Mouse (Mus musculus) myocyte (in vitro differentiated cells): Measurements from ENCODE around the gene Cryaa. TPM values are rescaled to one million over a fixed set of nuclear protein-coding genes. Genes with fewer than 3 reads are reported as not detected.
A peak's percentile ranks its signal among the peaks of the same experiment; 100 is the strongest.

Source experiments
- H3K27me3 ChIP-seq: one replicate; pipeline ENCODE4 v1.6.1; 2011; ENCODE audit not compliant: control insufficient read depth, insufficient read depth, insufficient read length
- H3K36me3 ChIP-seq: one replicate; pipeline ENCODE4 v1.6.1; 2011; ENCODE audit not compliant: control insufficient read depth, insufficient read depth
- H3K4me2 ChIP-seq: one replicate; pipeline ENCODE4 v1.6.1; 2011; ENCODE audit warnings: low read depth, control low read depth
- H3K4me3 ChIP-seq: one replicate; pipeline ENCODE4 v1.5.1; 2011; ENCODE audit warnings: mild to moderate bottlenecking, control low read depth, moderate library complexity
- H3K79me2 ChIP-seq: one replicate; pipeline ENCODE4 v1.6.1; 2011; ENCODE audit not compliant: control insufficient read depth, insufficient read depth
- H3ac ChIP-seq: one replicate; pipeline ENCODE4 v1.6.1; 2011; ENCODE audit not compliant: control insufficient read depth, insufficient read length
- CEBPB ChIP-seq: IDR thresholded peaks from 2 replicates; pipeline ENCODE4 v1.6.1; 2011; ENCODE audit warnings: mild to moderate bottlenecking, moderate library complexity; ENCODE audit not compliant: poor library complexity, insufficient read depth, severe bottlenecking
- E2F4 ChIP-seq: IDR thresholded peaks from one replicate; pipeline ENCODE4 v1.6.1; 2011; ENCODE audit warnings: mild to moderate bottlenecking, control low read depth, moderate library complexity; ENCODE audit not compliant: insufficient read depth
- MAX ChIP-seq: IDR thresholded peaks from one replicate; pipeline ENCODE4 v1.6.1; 2011; ENCODE audit warnings: low read depth, mild to moderate bottlenecking, control low read depth
- MYOD1 ChIP-seq, 3 experiments: IDR thresholded peaks; one replicate each; pipeline ENCODE4 v1.6.1; 2011; ENCODE audit warnings: control low read depth in 2 of 3, low read depth in 2 of 3, mild to moderate bottlenecking in 2 of 3, moderate library complexity in 1 of 3; ENCODE audit not compliant: insufficient read length in 2 of 3, control insufficient read depth in 1 of 3
- MYOG ChIP-seq, 3 experiments: IDR thresholded peaks; one replicate each; pipeline ENCODE4 v1.6.1; 2011; ENCODE audit warnings: control low read depth in 2 of 3, low read depth in 2 of 3, mild to moderate bottlenecking in 2 of 3; ENCODE audit not compliant: insufficient read length in 2 of 3, control insufficient read depth in 1 of 3, insufficient read depth in 1 of 3
- POLR2A ChIP-seq: IDR thresholded peaks from one replicate; pipeline ENCODE4 v1.6.1; 2011; ENCODE audit warnings: low read depth, mild to moderate bottlenecking, control low read depth, moderate library complexity; ENCODE audit not compliant: insufficient read length
- POLR2AphosphoS2 ChIP-seq: IDR thresholded peaks from one replicate; pipeline ENCODE4 v1.6.1; 2011; ENCODE audit warnings: low read depth, control low read depth; ENCODE audit not compliant: insufficient read length
- REST ChIP-seq: IDR thresholded peaks from one replicate; pipeline ENCODE4 v1.6.1; 2011; ENCODE audit warnings: mild to moderate bottlenecking, control low read depth, moderate library complexity; ENCODE audit not compliant: insufficient read depth, insufficient read length
- SRF ChIP-seq: IDR thresholded peaks from one replicate; pipeline ENCODE4 v1.6.1; 2011; ENCODE audit warnings: low read depth; ENCODE audit not compliant: control insufficient read depth, insufficient read length
- TCF12 ChIP-seq: IDR thresholded peaks from one replicate; pipeline ENCODE4 v1.6.1; 2011; ENCODE audit warnings: mild to moderate bottlenecking, control low read depth; ENCODE audit not compliant: poor library complexity, insufficient read depth, severe bottlenecking
- TCF3 ChIP-seq: IDR thresholded peaks from one replicate; pipeline ENCODE4 v1.6.1; 2011; ENCODE audit warnings: low read depth, control low read depth; ENCODE audit not compliant: insufficient read length
- USF1 ChIP-seq: IDR thresholded peaks from one replicate; pipeline ENCODE4 v1.6.1; 2011; ENCODE audit warnings: low read depth, mild to moderate bottlenecking, control low read depth, moderate library complexity
- polyA plus RNA-seq: library from polyadenylated mRNA; unstranded; fragments of >200 nt; fragmentation: generic; extraction: Trizol; gene quantifications from one replicate; pipeline ENCODE4 v1.2.1, GENCODE M21; 2012; ENCODE audit warnings: missing spikeins

The Cryaa gene
- polyA plus RNA-seq, 1 experiment = not detected

DNA sequence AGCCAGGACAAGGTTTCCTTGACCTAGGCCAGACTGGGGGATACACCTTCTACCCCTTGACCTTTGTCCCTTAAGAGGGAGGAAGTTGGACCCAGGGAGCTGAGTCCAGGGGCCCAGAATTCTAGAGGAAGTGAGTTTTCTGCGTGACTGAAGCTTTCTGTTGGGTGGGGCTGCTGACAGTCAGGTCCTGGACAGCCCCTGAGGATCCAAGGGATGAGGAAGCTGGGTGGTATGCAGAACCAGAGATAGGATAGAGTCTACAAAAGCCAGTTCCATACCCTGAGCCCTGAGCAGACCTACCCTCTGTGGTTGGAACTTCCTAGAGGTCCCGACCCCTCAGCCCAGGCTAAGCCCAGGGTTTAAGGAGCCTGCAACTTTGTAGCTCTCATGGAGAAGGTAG, 2.8 kb downstream of the Cryaa start:
- Histone ChIP-seq H3K4me2 (no peak overlapping the region), H3K36me3 (no peaks in the 10 kb centered on the region), H3K79me2 (no peaks in the 10 kb centered on the region), H3K27me3 (peaks cover 20% of the 10 kb centered on the region), H3ac (no peak overlapping the region), H3K4me3 (no peak overlapping the region)
- TF ChIP-seq MYOD1 (IDR thresholded peaks at IDR 0.05; ENCODE audit: control insufficient read depth in 1 of 3, insufficient read length in 2 of 3, low read depth in 2 of 3) (no peak), MYOG (IDR thresholded peaks at IDR 0.05; ENCODE audit: control insufficient read depth in 1 of 3, insufficient read depth in 1 of 3, insufficient read length in 2 of 3, low read depth in 2 of 3) (no peak), SRF (no peak), REST (no peak), TCF3 (no peak), POLR2AphosphoS2 (no peak), E2F4 (no peak), CEBPB (no peak), POLR2A (no peak), USF1 (no peak), TCF12 (no peak), MAX (no peak)

DNA sequence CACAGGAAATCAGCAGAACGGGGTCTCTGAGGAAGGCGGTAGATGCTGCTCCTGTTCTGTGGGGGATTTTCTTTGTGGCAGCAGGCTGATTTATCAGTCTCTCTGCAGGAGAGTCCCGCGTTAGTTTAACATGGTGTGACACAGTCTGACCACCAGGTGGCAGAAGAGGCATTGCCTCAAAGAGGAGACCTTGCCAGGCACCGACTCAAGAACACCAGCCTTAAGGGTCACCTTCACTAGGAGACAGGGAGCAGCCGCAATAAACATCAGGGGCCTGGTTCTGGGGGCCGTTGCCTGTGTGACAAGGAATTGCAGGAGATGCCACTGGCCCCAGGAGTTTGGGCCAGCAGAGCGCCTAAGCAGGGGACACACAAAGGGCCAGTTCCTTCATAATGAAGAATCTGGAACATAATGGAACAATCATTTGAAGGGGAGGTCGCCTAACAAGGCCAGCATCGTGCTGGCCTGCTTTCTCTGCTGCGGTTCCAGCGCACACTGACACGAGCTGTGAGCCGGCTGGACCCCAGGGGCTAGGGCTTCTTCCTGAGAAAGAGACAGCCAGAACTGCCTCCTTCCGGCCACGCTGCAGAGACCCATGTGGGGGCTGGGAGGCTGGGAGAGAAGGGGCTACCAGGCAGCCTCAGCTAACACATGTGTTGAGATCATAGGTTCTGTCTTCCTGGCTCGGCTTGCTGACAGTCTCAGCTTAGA, 8.1 kb downstream of the Cryaa start:
- TF ChIP-seq CEBPB (no peak), REST (no peak), POLR2A (no peak), MYOD1 (IDR thresholded peaks at IDR 0.05; ENCODE audit: control insufficient read depth in 1 of 3, insufficient read length in 2 of 3, low read depth in 2 of 3) (no peak), MAX (no peak), TCF12 (no peak), USF1 (no peak), MYOG (IDR thresholded peaks at IDR 0.05; ENCODE audit: control insufficient read depth in 1 of 3, insufficient read depth in 1 of 3, insufficient read length in 2 of 3, low read depth in 2 of 3) (no peak), SRF (no peak), E2F4 (no peak), TCF3 (no peak), POLR2AphosphoS2 (no peak)
- Histone ChIP-seq H3K79me2 (no peaks in the 10 kb centered on the region), H3K36me3 (no peaks in the 10 kb centered on the region), H3ac (no peak overlapping the region), H3K4me2 (peak overlapping the region; percentile 47), H3K27me3 (no peaks in the 10 kb centered on the region), H3K4me3 (no peak overlapping the region)

DNA sequence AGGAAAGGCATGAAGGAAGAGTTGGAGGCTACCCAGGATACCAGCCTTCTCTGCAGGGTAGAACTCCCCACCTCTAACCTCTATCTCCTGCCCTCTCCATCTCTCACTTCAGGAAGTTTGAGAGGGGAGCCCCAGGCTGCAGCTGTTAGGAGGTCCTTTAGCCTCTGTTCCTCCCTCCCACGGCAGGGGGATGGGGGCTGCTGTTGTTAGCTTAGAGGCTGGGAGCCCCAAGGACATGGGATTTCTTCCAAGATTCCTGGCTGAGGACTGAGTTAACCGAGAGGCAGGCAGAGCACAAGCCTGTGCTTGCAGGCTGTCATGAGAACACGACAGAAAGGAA, 8.6 kb downstream of the Cryaa start:
- H3K4me3 ChIP-seq = no peak overlapping the region
- H3K36me3 ChIP-seq = no peaks in the 10 kb centered on the region
- no peaks in the 10 kb centered on the region for H3K79me2 ChIP-seq
- H3K4me2 ChIP-seq = no peak overlapping the region
- TF ChIP-seq TCF3 (no peak), CEBPB (no peak), SRF (no peak), MAX (no peak), TCF12 (no peak), E2F4 (no peak), POLR2A (no peak), POLR2AphosphoS2 (no peak), MYOG (IDR thresholded peaks at IDR 0.05; ENCODE audit: control insufficient read depth in 1 of 3, insufficient read depth in 1 of 3, insufficient read length in 2 of 3, low read depth in 2 of 3) (no peak), MYOD1 (IDR thresholded peaks at IDR 0.05; ENCODE audit: control insufficient read depth in 1 of 3, insufficient read length in 2 of 3, low read depth in 2 of 3) (no peak), REST (no peak), USF1 (no peak)
- H3K27me3 ChIP-seq = no peaks in the 10 kb centered on the region
- H3ac ChIP-seq = no peak overlapping the region

DNA sequence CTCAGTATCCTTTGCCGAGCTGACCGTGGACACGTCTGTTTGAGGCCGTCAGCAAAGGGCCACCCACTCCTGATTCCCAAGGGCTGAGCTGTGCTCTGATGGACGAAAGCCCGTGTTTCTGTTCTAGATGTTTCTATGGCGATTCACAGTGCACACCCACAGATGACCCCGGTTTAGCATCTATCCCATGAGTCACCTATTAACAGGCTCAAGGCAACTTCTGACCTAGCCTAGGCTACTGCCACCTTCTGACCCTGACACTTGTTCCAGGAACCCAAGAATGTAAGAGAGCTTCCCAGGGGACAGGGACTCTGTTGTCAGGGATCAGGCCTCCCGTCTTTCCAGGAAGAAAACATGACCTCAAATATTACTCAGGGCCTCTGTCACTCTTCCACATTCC, 10.5 kb downstream of the Cryaa start:
- Histone ChIP-seq H3K27me3 (no peaks in the 10 kb centered on the region), H3K79me2 (no peaks in the 10 kb centered on the region), H3K4me2 (no peak overlapping the region), H3K36me3 (no peaks in the 10 kb centered on the region), H3ac (no peak overlapping the region), H3K4me3 (no peak overlapping the region)
- TF ChIP-seq SRF = no peak
- TF ChIP-seq TCF12 = no peak
- TF ChIP-seq POLR2A = no peak
- TF ChIP-seq CEBPB = no peak
- TF ChIP-seq POLR2AphosphoS2 = no peak
- TF ChIP-seq E2F4 = no peak
- no peak for TF ChIP-seq REST
- no peak for TF ChIP-seq USF1
- TF ChIP-seq MAX = no peak
- no peak for TF ChIP-seq MYOD1 (IDR thresholded peaks at IDR 0.05; ENCODE audit: control insufficient read depth in 1 of 3, insufficient read length in 2 of 3, low read depth in 2 of 3)
- TF ChIP-seq MYOG (IDR thresholded peaks at IDR 0.05; ENCODE audit: control insufficient read depth in 1 of 3, insufficient read depth in 1 of 3, insufficient read length in 2 of 3, low read depth in 2 of 3) = no peak
- TF ChIP-seq TCF3 = no peak
